Mouse (Mus musculus) embryo, embryonic 9.5 days (tissue): ENCODE measurements around the gene Usp12.

Experiments
- DNase-seq: peaks from one replicate; pipeline ENCODE4 v3.0.0-alpha.2; 2017; ENCODE audit errors: extremely low spot score

Gene Usp12

GRCm38 (mm10) chr5:146798031-146798430 is 3.2 kb upstream of the Usp12 start:
- no peak for DNase-seq

- no peak for DNase-seq
Measured at GRCm38 (mm10) chr5:146795728-146796127, 922 bp upstream of the Usp12 start.

GRCm38 (mm10) chr5:146794084-146794852 is 538 bp downstream of the Usp12 start:
- DNase-seq = peak; percentile 65

GRCm38 (mm10) chr5:146793630-146794083 is 1.1 kb downstream of the Usp12 start:
- DNase-seq = no peak

GRCm38 (mm10) chr5:146792140-146792791 is 2.5 kb downstream of the Usp12 start:
- no peak for DNase-seq

GRCm38 (mm10) chr5:146790944-146791343 is 3.9 kb downstream of the Usp12 start:
- DNase-seq = no peak

- no peak for DNase-seq
Measured at GRCm38 (mm10) chr5:146789413-146789812, 5.4 kb downstream of the Usp12 start.

GRCm38 (mm10) chr5:146786123-146786522 is 8.7 kb downstream of the Usp12 start:
- no peak for DNase-seq

- DNase-seq = no peak
Measured at GRCm38 (mm10) chr5:146783891-146784290, 10.9 kb downstream of the Usp12 start.

GRCm38 (mm10) chr5:146783300-146783699 is 11.5 kb downstream of the Usp12 start:
- no peak for DNase-seq

GRCm38 (mm10) chr5:146781663-146782062 is 13.1 kb downstream of the Usp12 start:
- no peak for DNase-seq

GRCm38 (mm10) chr5:146779931-146780330 is 14.9 kb downstream of the Usp12 start:
- no peak for DNase-seq

GRCm38 (mm10) chr5:146776988-146777639 is 17.7 kb downstream of the Usp12 start:
- DNase-seq = no peak

- no peak for DNase-seq
Measured at GRCm38 (mm10) chr5:146771982-146772381, 22.8 kb downstream of the Usp12 start.

- DNase-seq = no peak
Measured at GRCm38 (mm10) chr5:146770002-146770848, 24.6 kb downstream of the Usp12 start.

- DNase-seq = no peak
Measured at GRCm38 (mm10) chr5:146765791-146766190, 29.0 kb downstream of the Usp12 start.

- no peak for DNase-seq
Measured at GRCm38 (mm10) chr5:146759159-146759558, 35.6 kb downstream of the Usp12 start.

GRCm38 (mm10) chr5:146757921-146758320 is 36.9 kb downstream of the Usp12 start:
- no peak for DNase-seq

GRCm38 (mm10) chr5:146757316-146757715 is 37.5 kb downstream of the Usp12 start:
- no peak for DNase-seq

- DNase-seq = no peak
Measured at GRCm38 (mm10) chr5:146753181-146753580, 41.6 kb downstream of the Usp12 start.

GRCm38 (mm10) chr5:146750958-146751357 is 43.8 kb downstream of the Usp12 start:
- no peak for DNase-seq

- no peak for DNase-seq
Measured at GRCm38 (mm10) chr5:146750273-146750672, 44.5 kb downstream of the Usp12 start.
